Mouse (Mus musculus) T-helper 1 cell (primary cell): ENCODE data around the gene Srsf9.
"Not testable (repeated sequence)": the region's sequence is repeated elsewhere in the genome, so short reads cannot be mapped to it uniquely, and the experiment has no call there.

ENCODE experiments used
- in situ Hi-C: fragments of 300-600 bp; cut with MboI, MseI; formaldehyde crosslinking; loops from one replicate; pipeline ENCODE4 v1.15.1; 2025; ENCODE audit warnings: high pct_unique_total_duplicates

Gene Srsf9

GRCm38 (mm10) chr5:115373441-115374203 lies 46.6 kb downstream of the Srsf9 start:
- in situ Hi-C loops, result no loop called here

GRCm38 (mm10) chr5:115374204-115374820 lies 47.3 kb downstream of the Srsf9 start:
- in situ Hi-C loops, result no loop called here

- in situ Hi-C loops, result no loop called here
Observed at GRCm38 (mm10) chr5:115375436-115375835, 48.5 kb downstream of the Srsf9 start.

- in situ Hi-C loops, result not testable (repeated sequence)
Observed at GRCm38 (mm10) chr5:115378882-115379281, 51.9 kb downstream of the Srsf9 start.
